Mouse (Mus musculus): ENCODE measurements at regions not wholly inside any gene's neighbourhood (a gene's known extent, or its start where the extent isn't known, plus 50 kb on each side); places are given as distances from the start of the nearest gene placed in this dataset.

- DNase-seq = no peak
Observed at GRCm38 (mm10) chr6:31165011-31165410, 206.1 kb upstream of the Klf14 start.

- DNase-seq = no peak
Observed at GRCm38 (mm10) chr6:31166347-31166746, 207.5 kb upstream of the Klf14 start.

GRCm38 (mm10) chr6:31167732-31168131 is 208.9 kb upstream of the Klf14 start:
- no peak for DNase-seq

GRCm38 (mm10) chr6:31168730-31169129 is 209.9 kb upstream of the Klf14 start:
- no peak for DNase-seq

GRCm38 (mm10) chr6:31169343-31169742 is 210.5 kb upstream of the Klf14 start:
- no peak for DNase-seq

GRCm38 (mm10) chr6:31169868-31170600 is 211.2 kb upstream of the Klf14 start:
- no peak for DNase-seq

- DNase-seq = no peak
Observed at GRCm38 (mm10) chr6:31171831-31172569, 213.1 kb upstream of the Klf14 start.

GRCm38 (mm10) chr6:31175769-31176168 is 216.9 kb upstream of the Klf14 start:
- DNase-seq = no peak

- no peak for DNase-seq
Observed at GRCm38 (mm10) chr6:31176368-31176767, 217.5 kb upstream of the Klf14 start.

- DNase-seq = no peak
Observed at GRCm38 (mm10) chr6:31176831-31177230, 218.0 kb upstream of the Klf14 start.

- DNase-seq = peak; percentile 50
Observed at GRCm38 (mm10) chr6:31178201-31178880, 219.5 kb upstream of the Klf14 start.

GRCm38 (mm10) chr6:31182284-31182683 is 216.3 kb upstream of the Mkln1 start:
- DNase-seq = no peak

GRCm38 (mm10) chr6:31183127-31183526 is 215.4 kb upstream of the Mkln1 start:
- DNase-seq = no peak

GRCm38 (mm10) chr6:31184554-31184953 is 214.0 kb upstream of the Mkln1 start:
- DNase-seq = no peak

GRCm38 (mm10) chr6:31185151-31185550 is 213.4 kb upstream of the Mkln1 start:
- DNase-seq = no peak

- DNase-seq = no peak
Observed at GRCm38 (mm10) chr6:31188066-31188465, 210.5 kb upstream of the Mkln1 start.

- DNase-seq = peak; percentile 18
Observed at GRCm38 (mm10) chr6:31189060-31189459, 209.5 kb upstream of the Mkln1 start.

- no peak for DNase-seq
Observed at GRCm38 (mm10) chr6:31190070-31190469, 208.5 kb upstream of the Mkln1 start.

GRCm38 (mm10) chr6:31190628-31191373 is 207.7 kb upstream of the Mkln1 start:
- no peak for DNase-seq

GRCm38 (mm10) chr6:31191577-31191976 is 207.0 kb upstream of the Mkln1 start:
- DNase-seq = no peak

GRCm38 (mm10) chr6:31192197-31192596 is 206.3 kb upstream of the Mkln1 start:
- DNase-seq = no peak

- no peak for DNase-seq
Observed at GRCm38 (mm10) chr6:31193202-31193601, 205.3 kb upstream of the Mkln1 start.
